Mouse (Mus musculus): ENCODE measurements around the gene Tjp1. TPM values are rescaled to one million over a fixed set of nuclear protein-coding genes. Genes with fewer than 3 reads are reported as not detected.

Gene Tjp1
- polyA plus RNA-seq, 1 experiment from 2014 or later, result 19.7 TPM

- Histone ChIP-seq H3K9ac (ENCODE audit: low read length) (no peak overlapping the region), H3K4me1 (ENCODE audit: control insufficient read depth, insufficient read depth, low read length) (peaks cover 9% of the 10 kb centered on the region; the same call in 1 of the 2 replicates), H3K4me2 (ENCODE audit: low read depth, low read length) (no peak overlapping the region), H3K27ac (ENCODE audit: low read length) (no peak overlapping the region; the same call in 1 of the 2 replicates), H3K9me3 (replicated peaks; ENCODE audit: control insufficient read depth, low read length) (no peaks in the 10 kb centered on the region), H3K27me3 (ENCODE audit: control insufficient read depth, insufficient read depth, low read length) (no peaks in the 10 kb centered on the region), H3K36me3 (ENCODE audit: control insufficient read depth, insufficient read depth) (0 out of 2 replicates have a peak, but pooled peaks cover 5% of the 10 kb centered on the region), H3K4me3 (ENCODE audit: low read length) (no peak overlapping the region)
- WGBS, result 38% methylated on average over 4 of the region's 4 CpGs
- no peak for ATAC-seq (replicated peaks; ENCODE audit: extremely low read depth, insufficient read depth, low FRiP score)
Observed at GRCm38 (mm10) chr7:65350348-65351079, 177.1 kb downstream of the Tjp1 start.

DNA sequence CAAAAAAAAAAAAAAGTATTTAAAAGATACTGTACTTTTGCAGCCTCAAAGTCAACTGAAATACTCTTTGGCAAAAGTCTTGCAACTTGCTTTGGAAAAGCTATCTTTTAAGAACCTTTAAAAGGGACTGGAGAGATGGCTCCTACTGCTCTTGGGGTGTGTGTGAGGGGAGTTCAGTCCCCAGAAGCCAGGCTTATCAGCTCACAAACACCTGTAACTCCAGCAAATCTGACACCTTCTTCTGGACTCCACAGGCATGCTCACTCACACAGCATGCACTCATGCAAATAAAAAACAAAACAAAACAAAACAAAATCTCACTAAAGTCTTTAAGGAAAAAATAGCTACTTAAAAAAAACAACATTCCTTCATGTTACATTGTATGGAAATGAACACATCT is 179.0 kb downstream of the Tjp1 start:
- Histone ChIP-seq H3K9ac (ENCODE audit: low read length) (no peak overlapping the region), H3K27ac (ENCODE audit: low read length) (no peak overlapping the region), H3K36me3 (ENCODE audit: control insufficient read depth, insufficient read depth) (0 out of 2 replicates have a peak, but pooled peaks cover 3% of the 10 kb centered on the region), H3K4me3 (ENCODE audit: low read length) (no peak overlapping the region), H3K4me1 (ENCODE audit: control insufficient read depth, insufficient read depth, low read length) (peaks cover 5% of the 10 kb centered on the region; the same call in 1 of the 2 replicates), H3K4me2 (ENCODE audit: low read depth, low read length) (no peak overlapping the region), H3K27me3 (ENCODE audit: control insufficient read depth, insufficient read depth, low read length) (no peaks in the 10 kb centered on the region), H3K9me3 (replicated peaks; ENCODE audit: control insufficient read depth, low read length) (no peaks in the 10 kb centered on the region)
- no peak for ATAC-seq (replicated peaks; ENCODE audit: extremely low read depth, insufficient read depth, low FRiP score)

- Histone ChIP-seq H3K4me1 (ENCODE audit: control insufficient read depth, insufficient read depth, low read length) (no peaks in the 10 kb centered on the region), H3K9ac (ENCODE audit: low read length) (no peak overlapping the region), H3K36me3 (ENCODE audit: control insufficient read depth, insufficient read depth) (peaks cover 15% of the 10 kb centered on the region; the same call in 1 of the 2 replicates), H3K4me3 (ENCODE audit: low read length) (no peak overlapping the region), H3K4me2 (ENCODE audit: low read depth, low read length) (no peak overlapping the region), H3K27me3 (ENCODE audit: control insufficient read depth, insufficient read depth, low read length) (no peaks in the 10 kb centered on the region), H3K27ac (ENCODE audit: low read length) (no peak overlapping the region), H3K9me3 (replicated peaks; ENCODE audit: control insufficient read depth, low read length) (no peaks in the 10 kb centered on the region)
- 86% methylated on average over 3 of the region's 3 CpGs for WGBS
- ATAC-seq (replicated peaks; ENCODE audit: extremely low read depth, insufficient read depth, low FRiP score), result no peak
Observed at GRCm38 (mm10) chr7:65345314-65345713, 182.3 kb downstream of the Tjp1 start.

GRCm38 (mm10) chr7:65337581-65338270 is 189.9 kb downstream of the Tjp1 start:
- 89% methylated on average over 7 of the region's 7 CpGs for WGBS
- no peak for ATAC-seq (replicated peaks; ENCODE audit: extremely low read depth, insufficient read depth, low FRiP score)
- H3K4me2 ChIP-seq (ENCODE audit: low read depth, low read length), result no peak overlapping the region
- no peaks in the 10 kb centered on the region for H3K4me1 ChIP-seq (ENCODE audit: control insufficient read depth, insufficient read depth, low read length)
- H3K36me3 ChIP-seq (ENCODE audit: control insufficient read depth, insufficient read depth), result peaks cover 42% of the 10 kb centered on the region
- no peaks in the 10 kb centered on the region for H3K9me3 ChIP-seq (replicated peaks; ENCODE audit: control insufficient read depth, low read length)
- no peak overlapping the region for H3K9ac ChIP-seq (ENCODE audit: low read length)
- H3K27ac ChIP-seq (ENCODE audit: low read length), result no peak overlapping the region
- H3K27me3 ChIP-seq (ENCODE audit: control insufficient read depth, insufficient read depth, low read length), result no peaks in the 10 kb centered on the region
- no peak overlapping the region for H3K4me3 ChIP-seq (ENCODE audit: low read length)

GRCm38 (mm10) chr7:65333081-65333760 is 194.4 kb downstream of the Tjp1 start:
- Histone ChIP-seq H3K9me3 (replicated peaks; ENCODE audit: control insufficient read depth, low read length) (no peaks in the 10 kb centered on the region), H3K9ac (ENCODE audit: low read length) (no peak overlapping the region), H3K27ac (ENCODE audit: low read length) (no peak overlapping the region), H3K4me1 (ENCODE audit: control insufficient read depth, insufficient read depth, low read length) (no peaks in the 10 kb centered on the region), H3K4me3 (ENCODE audit: low read length) (no peak overlapping the region), H3K27me3 (ENCODE audit: control insufficient read depth, insufficient read depth, low read length) (no peaks in the 10 kb centered on the region), H3K36me3 (ENCODE audit: control insufficient read depth, insufficient read depth) (peaks cover 37% of the 10 kb centered on the region), H3K4me2 (ENCODE audit: low read depth, low read length) (no peak overlapping the region)
- WGBS, result 80% methylated on average over 2 of the region's 2 CpGs
- no peak for ATAC-seq (replicated peaks; ENCODE audit: extremely low read depth, insufficient read depth, low FRiP score)

GRCm38 (mm10) chr7:65319047-65319725 is 208.4 kb downstream of the Tjp1 start:
- no peak overlapping the region for H3K4me2 ChIP-seq (ENCODE audit: low read depth, low read length)
- no peaks in the 10 kb centered on the region for H3K4me1 ChIP-seq (ENCODE audit: control insufficient read depth, insufficient read depth, low read length)
- H3K4me3 ChIP-seq (ENCODE audit: low read length), result no peak overlapping the region
- no peak overlapping the region for H3K9ac ChIP-seq (ENCODE audit: low read length)
- no peaks in the 10 kb centered on the region for H3K27me3 ChIP-seq (ENCODE audit: control insufficient read depth, insufficient read depth, low read length)
- H3K36me3 ChIP-seq (ENCODE audit: control insufficient read depth, insufficient read depth), result peaks cover 43% of the 10 kb centered on the region
- H3K9me3 ChIP-seq (replicated peaks; ENCODE audit: control insufficient read depth, low read length), result no peaks in the 10 kb centered on the region
- H3K27ac ChIP-seq (ENCODE audit: low read length), result no peak overlapping the region
- ATAC-seq (replicated peaks; ENCODE audit: extremely low read depth, insufficient read depth, low FRiP score), result no peak
- 70% methylated on average over 5 of the region's 5 CpGs for WGBS

DNA sequence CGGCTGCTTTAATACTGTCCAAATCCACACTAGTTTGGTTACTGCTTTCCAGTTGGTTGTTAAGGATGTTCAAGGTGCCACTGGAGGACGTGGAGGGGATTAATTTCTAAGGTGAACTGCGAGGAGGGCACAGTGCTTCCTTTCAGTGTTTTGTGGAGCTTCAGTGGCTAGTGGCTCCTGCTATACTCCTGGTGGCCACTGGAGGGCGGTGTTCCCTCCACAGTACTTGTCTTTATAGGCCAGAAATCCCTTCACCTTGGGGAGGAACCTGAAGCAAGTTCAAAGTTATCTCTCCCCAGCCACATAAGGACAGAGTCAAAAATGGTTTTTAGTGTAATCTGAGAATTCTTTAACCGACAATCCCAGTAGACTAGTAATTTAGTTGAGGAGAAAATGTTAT is 210.2 kb downstream of the Tjp1 start:
- peaks cover 50% of the 10 kb centered on the region for H3K36me3 ChIP-seq (ENCODE audit: control insufficient read depth, insufficient read depth)
- WGBS, result 38% methylated on average over 5 of the region's 5 CpGs
- no peaks in the 10 kb centered on the region for H3K4me1 ChIP-seq (ENCODE audit: control insufficient read depth, insufficient read depth, low read length)
- no peaks in the 10 kb centered on the region for H3K9me3 ChIP-seq (replicated peaks; ENCODE audit: control insufficient read depth, low read length)
- no peaks in the 10 kb centered on the region for H3K27me3 ChIP-seq (ENCODE audit: control insufficient read depth, insufficient read depth, low read length)
- no peak overlapping the region for H3K4me2 ChIP-seq (ENCODE audit: low read depth, low read length)
- H3K27ac ChIP-seq (ENCODE audit: low read length), result no peak overlapping the region
- ATAC-seq (replicated peaks; ENCODE audit: extremely low read depth, insufficient read depth, low FRiP score), result no peak
- H3K4me3 ChIP-seq (ENCODE audit: low read length), result no peak overlapping the region
- H3K9ac ChIP-seq (ENCODE audit: low read length), result no peak overlapping the region

DNA sequence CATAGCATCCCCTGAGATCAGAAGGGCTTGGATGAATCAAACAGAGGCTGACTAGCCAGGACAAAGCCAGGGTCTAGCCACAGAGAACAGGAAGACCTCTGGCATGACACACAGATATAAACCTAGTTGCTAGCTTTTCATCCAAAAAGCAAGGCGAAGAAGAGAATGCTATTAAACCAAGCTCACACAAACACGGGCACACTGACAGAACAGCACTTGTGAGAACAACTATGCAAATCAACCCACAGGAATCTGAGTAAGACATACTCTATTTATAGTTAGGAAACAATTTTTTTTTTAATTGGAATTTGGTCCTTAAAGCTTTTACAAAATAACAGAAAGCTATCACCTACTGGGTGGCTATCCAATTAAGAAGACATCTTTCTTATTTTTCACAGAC is 212.4 kb downstream of the Tjp1 start:
- Histone ChIP-seq H3K36me3 (ENCODE audit: control insufficient read depth, insufficient read depth) (peaks cover 64% of the 10 kb centered on the region), H3K27ac (ENCODE audit: low read length) (no peak overlapping the region), H3K4me1 (ENCODE audit: control insufficient read depth, insufficient read depth, low read length) (no peaks in the 10 kb centered on the region), H3K9ac (ENCODE audit: low read length) (no peak overlapping the region), H3K4me3 (ENCODE audit: low read length) (no peak overlapping the region), H3K9me3 (replicated peaks; ENCODE audit: control insufficient read depth, low read length) (no peaks in the 10 kb centered on the region), H3K27me3 (ENCODE audit: control insufficient read depth, insufficient read depth, low read length) (no peaks in the 10 kb centered on the region), H3K4me2 (ENCODE audit: low read depth, low read length) (no peak overlapping the region)
- no peak for ATAC-seq (replicated peaks; ENCODE audit: extremely low read depth, insufficient read depth, low FRiP score)
- 82% methylated on average over 2 of the region's 2 CpGs for WGBS
